Mouse (Mus musculus) heart, postnatal 10 days (tissue): ENCODE data around the gene Zdhhc11. TPM values are rescaled to one million over a fixed set of nuclear protein-coding genes. Genes with fewer than 3 reads are reported as not detected.

Experiments used
- microRNA-seq, 2 experiments: library from miRNA; unstranded; fragments of <30 nt; microRNA quantifications; one replicate each; pipeline ENCODE4 v1.2.0; 2022
- total RNA-seq, 2 experiments: library from RNA; stranded (reverse); gene quantifications; 2 replicates each; pipeline ENCODE4 v1.2.3; 2021

The Zdhhc11 gene
- total RNA-seq, 2 experiments from 2014 or later, result not detected

Small RNA genes lying within 50 kb of the gene (microRNA-seq; reads per million reads assigned to microRNA genes)
- 0 reads per million in 2 experiments for gene Gm25197

Other genes with a start within 250 kb of the Zdhhc11 start
- 100 to 1,000 TPM; 160 to 180 TPM for gene Slc12a7, start 230.8 kb upstream of the Zdhhc11 start, total RNA-seq
- gene Nkd2, start 116.2 kb upstream of the Zdhhc11 start, total RNA-seq, result 1 to 10 TPM; 3.0 to 3.4 TPM
- gene Trip13, start 26.1 kb upstream of the Zdhhc11 start, total RNA-seq, result 1 to 10 TPM; 3.0 to 4.0 TPM
- 10 to 100 TPM; 30.9 to 32.1 TPM for gene Brd9, start 26.0 kb upstream of the Zdhhc11 start, total RNA-seq
- 10 to 100 TPM; 15.9 to 17.2 TPM for gene Tppp, start 45.6 kb downstream of the Zdhhc11 start, total RNA-seq
- 1 to 10 TPM; 2.0 to 2.8 TPM for gene Cep72, start 98.4 kb downstream of the Zdhhc11 start, total RNA-seq
- under 1 TPM; 0.65 to 0.74 TPM for gene Slc9a3, start 157.6 kb downstream of the Zdhhc11 start, total RNA-seq
- gene Exoc3, start 244.9 kb downstream of the Zdhhc11 start, total RNA-seq, result 10 to 100 TPM; 54.4 to 57.3 TPM